Mouse (Mus musculus): ENCODE data around the gene Ifitm6. TPM values are rescaled to one million over a fixed set of nuclear protein-coding genes. Genes with fewer than 3 reads are reported as not detected.
"Not testable (repeated sequence)": the region's sequence is repeated elsewhere in the genome, so short reads cannot be mapped to it uniquely, and the experiment has no call there.

Ifitm6 gene
- polyA plus RNA-seq, 1 experiment, result 5.9 TPM

DNA sequence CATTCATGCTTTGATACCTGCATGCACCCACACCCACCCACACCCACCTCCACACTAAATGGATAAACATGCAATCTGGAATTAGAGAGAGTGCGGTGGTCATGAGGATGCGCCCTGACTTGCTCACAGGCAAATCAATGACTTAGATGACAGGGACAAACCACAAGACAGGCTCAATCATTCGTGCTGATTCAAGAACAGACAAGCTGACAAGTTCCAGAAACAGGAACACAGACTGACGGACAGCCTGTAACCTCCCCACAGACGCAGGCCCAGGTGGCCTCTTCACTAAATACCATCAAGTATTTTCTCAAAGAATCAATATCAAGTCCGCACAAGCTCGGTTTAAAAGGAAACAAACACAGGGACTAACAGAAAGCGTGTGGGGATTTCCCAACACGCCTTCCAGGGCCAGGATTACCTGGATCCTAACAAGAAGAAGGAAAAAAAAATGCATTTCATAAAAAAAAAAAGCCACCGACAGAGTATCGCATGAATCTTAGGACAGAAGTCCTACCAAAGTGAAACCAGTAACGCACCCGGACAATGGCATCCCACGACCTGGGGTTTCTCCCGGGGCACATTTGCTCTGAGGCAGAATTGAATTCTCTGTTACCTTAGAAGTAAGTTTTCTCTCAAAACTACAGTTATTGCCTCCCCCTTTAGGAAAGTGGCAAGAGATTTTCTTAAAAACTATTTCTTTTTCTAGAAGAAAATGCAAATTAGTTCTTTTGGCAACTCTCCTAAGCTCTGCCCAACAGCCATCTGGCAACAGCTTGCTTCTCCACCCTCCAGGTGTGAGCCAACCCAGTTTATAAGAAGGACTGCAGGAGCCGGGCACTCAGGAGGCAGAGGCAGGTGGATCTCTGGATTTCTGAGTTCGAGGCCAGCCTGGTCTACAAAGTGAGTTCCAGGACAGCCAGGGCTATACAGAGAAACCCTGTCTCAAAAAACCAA lies 30.3 kb downstream of the Ifitm6 start:
- H3K27ac ChIP-seq (ENCODE audit: control insufficient read depth, insufficient read depth, low read length), result no peak overlapping the region
- TF ChIP-seq POLR2A (IDR thresholded peaks at IDR 0.05; ENCODE audit: control insufficient read depth, extremely low read depth, insufficient read depth, low read length, poor library complexity), result no peak
- TF ChIP-seq CTCF (IDR thresholded peaks at IDR 0.05; ENCODE audit: borderline replicate concordance, control insufficient read depth, extremely low read depth, insufficient read depth, low read length, poor library complexity), result no peak
- no peaks in the 10 kb centered on the region for H3K27me3 ChIP-seq (ENCODE audit: control insufficient read depth, insufficient read depth, low read length)
- no peak overlapping the region for H3K4me3 ChIP-seq (ENCODE audit: control insufficient read depth, insufficient read depth, low read length)
- 33% methylated on average over 17 of the region's 17 CpGs for WGBS
- H3K4me1 ChIP-seq (replicated peaks; ENCODE audit: control insufficient read depth, insufficient read depth, low read length), result peaks cover 10% of the 10 kb centered on the region
- no peaks in the 10 kb centered on the region for H3K36me3 ChIP-seq (ENCODE audit: control insufficient read depth, insufficient read depth, low read length)
- DNase-seq, result no peak

DNA sequence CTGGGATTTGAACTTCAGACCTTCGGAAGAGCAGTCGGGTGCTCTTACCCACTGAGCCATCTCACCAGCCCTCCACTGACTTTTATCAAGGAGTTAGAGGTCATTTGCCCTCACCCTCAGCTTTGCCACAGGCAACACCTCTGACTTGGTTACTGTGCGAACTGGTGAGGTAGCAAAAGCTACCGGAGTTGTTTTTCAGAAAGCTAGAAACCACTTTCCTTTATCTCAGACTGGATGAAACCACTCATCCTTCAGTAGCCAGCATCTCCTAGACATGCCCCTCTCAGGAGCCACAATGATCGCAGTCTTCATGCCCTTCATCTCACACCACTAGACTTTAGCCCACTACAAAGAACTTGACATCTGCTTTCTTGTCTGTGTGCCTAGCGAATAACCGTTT lies 34.8 kb downstream of the Ifitm6 start:
- Histone ChIP-seq H3K27me3 (ENCODE audit: control insufficient read depth, insufficient read depth, low read length) (no peaks in the 10 kb centered on the region), H3K4me3 (ENCODE audit: control insufficient read depth, insufficient read depth, low read length) (no peak overlapping the region), H3K36me3 (ENCODE audit: control insufficient read depth, insufficient read depth, low read length) (no peaks in the 10 kb centered on the region), H3K27ac (ENCODE audit: control insufficient read depth, insufficient read depth, low read length) (no peak overlapping the region), H3K4me1 (replicated peaks; ENCODE audit: control insufficient read depth, insufficient read depth, low read length) (no peaks in the 10 kb centered on the region)
- DNase-seq, result no peak
- 20% methylated on average over 7 of the region's 7 CpGs for WGBS
- TF ChIP-seq POLR2A (IDR thresholded peaks at IDR 0.05; ENCODE audit: control insufficient read depth, extremely low read depth, insufficient read depth, low read length, poor library complexity) (no peak), CTCF (IDR thresholded peaks at IDR 0.05; ENCODE audit: borderline replicate concordance, control insufficient read depth, extremely low read depth, insufficient read depth, low read length, poor library complexity) (no peak)

DNA sequence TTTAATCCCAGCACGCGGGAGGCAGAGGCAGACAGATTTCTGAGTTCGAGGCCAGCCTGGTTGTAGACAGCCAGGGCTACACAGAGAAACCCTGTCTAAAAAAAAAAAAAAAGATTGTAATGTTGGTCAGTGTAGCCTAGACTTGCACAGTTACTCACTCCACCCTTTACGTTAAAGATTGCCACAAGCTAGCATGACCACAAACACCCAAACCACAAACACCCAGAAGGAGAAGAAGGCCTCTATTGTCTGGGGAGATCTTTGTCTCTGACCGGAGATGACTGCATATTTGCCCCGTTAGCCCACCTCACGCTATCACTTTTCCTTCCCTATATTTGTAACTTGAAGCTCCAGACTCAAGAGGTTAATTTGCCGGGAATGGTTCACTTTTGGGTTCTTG lies 36.0 kb downstream of the Ifitm6 start:
- H3K4me3 ChIP-seq (ENCODE audit: control insufficient read depth, insufficient read depth, low read length), result no peak overlapping the region
- no peaks in the 10 kb centered on the region for H3K36me3 ChIP-seq (ENCODE audit: control insufficient read depth, insufficient read depth, low read length)
- DNase-seq, result no peak
- no peak overlapping the region for H3K27ac ChIP-seq (ENCODE audit: control insufficient read depth, insufficient read depth, low read length)
- WGBS, result 29% methylated on average over 8 of the region's 8 CpGs
- H3K27me3 ChIP-seq (ENCODE audit: control insufficient read depth, insufficient read depth, low read length), result no peaks in the 10 kb centered on the region
- H3K4me1 ChIP-seq (replicated peaks; ENCODE audit: control insufficient read depth, insufficient read depth, low read length), result no peaks in the 10 kb centered on the region
- TF ChIP-seq CTCF (IDR thresholded peaks at IDR 0.05; ENCODE audit: borderline replicate concordance, control insufficient read depth, extremely low read depth, insufficient read depth, low read length, poor library complexity) (no peak), POLR2A (IDR thresholded peaks at IDR 0.05; ENCODE audit: control insufficient read depth, extremely low read depth, insufficient read depth, low read length, poor library complexity) (no peak)

DNA sequence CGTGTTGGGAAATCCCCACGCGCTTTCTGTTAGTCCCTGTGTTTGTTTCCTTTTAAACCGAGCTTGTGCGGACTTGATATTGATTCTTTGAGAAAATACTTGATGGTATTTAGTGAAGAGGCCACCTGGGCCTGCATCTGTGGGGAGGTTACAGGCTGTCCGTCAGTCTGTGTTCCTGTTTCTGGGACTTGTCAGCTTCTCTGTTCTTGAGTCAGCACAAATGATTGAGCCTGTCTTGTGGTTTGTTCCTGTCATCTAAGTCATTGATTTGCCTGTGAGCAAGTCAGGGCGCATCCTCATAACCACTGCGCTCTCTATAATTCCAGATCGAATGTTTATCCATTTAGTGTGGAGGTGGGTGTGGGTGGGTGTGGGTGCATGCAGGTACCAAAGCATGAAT lies 41.0 kb downstream of the Ifitm6 start:
- not testable (repeated sequence) for H3K4me3 ChIP-seq (ENCODE audit: control insufficient read depth, insufficient read depth, low read length); DNase-seq; H3K36me3 ChIP-seq (ENCODE audit: control insufficient read depth, insufficient read depth, low read length); H3K27ac ChIP-seq (ENCODE audit: control insufficient read depth, insufficient read depth, low read length); H3K27me3 ChIP-seq (ENCODE audit: control insufficient read depth, insufficient read depth, low read length); H3K4me1 ChIP-seq (replicated peaks; ENCODE audit: control insufficient read depth, insufficient read depth, low read length)
- 62% methylated on average over 9 of the region's 9 CpGs for WGBS

DNA sequence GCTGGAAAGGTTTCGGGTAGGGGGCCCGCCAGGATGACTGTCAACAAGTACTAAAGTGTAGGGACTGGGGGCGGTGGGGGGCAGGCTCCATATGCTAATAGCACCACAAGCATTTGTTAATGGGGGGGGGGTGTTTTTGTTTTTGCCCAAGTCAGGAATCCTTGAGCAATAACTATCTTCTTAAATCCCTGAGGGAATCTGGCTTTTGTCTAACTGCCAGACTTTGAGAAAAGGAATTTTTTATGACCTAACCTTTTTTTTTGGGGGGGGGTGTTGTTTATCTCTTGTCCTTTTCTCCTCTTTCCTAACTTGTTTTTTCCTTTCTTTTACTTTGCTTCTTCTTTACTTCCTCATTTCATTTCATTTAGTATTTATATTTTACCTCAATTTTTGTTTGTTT lies 42.3 kb downstream of the Ifitm6 start:
- H3K4me1 ChIP-seq (replicated peaks; ENCODE audit: control insufficient read depth, insufficient read depth, low read length), result no peaks in the 10 kb centered on the region
- DNase-seq, result no peak
- H3K27ac ChIP-seq (ENCODE audit: control insufficient read depth, insufficient read depth, low read length), result no peak overlapping the region
- no peak overlapping the region for H3K4me3 ChIP-seq (ENCODE audit: control insufficient read depth, insufficient read depth, low read length)
- TF ChIP-seq POLR2A (IDR thresholded peaks at IDR 0.05; ENCODE audit: control insufficient read depth, extremely low read depth, insufficient read depth, low read length, poor library complexity), result no peak
- TF ChIP-seq CTCF (IDR thresholded peaks at IDR 0.05; ENCODE audit: borderline replicate concordance, control insufficient read depth, extremely low read depth, insufficient read depth, low read length, poor library complexity), result no peak
- no peaks in the 10 kb centered on the region for H3K36me3 ChIP-seq (ENCODE audit: control insufficient read depth, insufficient read depth, low read length)
- WGBS, result 91% methylated on average over 3 of the region's 3 CpGs
- H3K27me3 ChIP-seq (ENCODE audit: control insufficient read depth, insufficient read depth, low read length), result no peaks in the 10 kb centered on the region

DNA sequence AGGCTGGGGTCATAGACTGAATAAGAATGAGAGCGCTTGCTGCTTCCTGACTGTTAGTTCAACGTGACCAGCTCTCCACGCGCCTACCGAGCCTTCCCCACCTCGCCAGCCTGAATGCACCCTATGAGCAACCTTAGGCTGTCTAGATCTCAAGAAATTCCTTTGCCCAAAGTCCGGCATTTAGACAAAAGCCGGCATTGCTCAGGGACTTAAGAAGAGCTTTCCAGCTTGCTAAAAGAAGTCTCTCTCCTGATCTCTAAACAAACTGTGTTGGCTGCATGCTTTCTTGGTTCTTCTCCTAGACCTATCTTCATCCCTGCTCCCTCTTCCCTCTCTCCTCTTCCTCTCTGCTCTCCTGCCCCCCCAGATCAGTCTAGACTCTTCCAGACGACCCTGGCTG lies 42.8 kb downstream of the Ifitm6 start:
- no peaks in the 10 kb centered on the region for H3K4me1 ChIP-seq (replicated peaks; ENCODE audit: control insufficient read depth, insufficient read depth, low read length)
- no peak for DNase-seq
- no peaks in the 10 kb centered on the region for H3K36me3 ChIP-seq (ENCODE audit: control insufficient read depth, insufficient read depth, low read length)
- no peak overlapping the region for H3K27ac ChIP-seq (ENCODE audit: control insufficient read depth, insufficient read depth, low read length)
- H3K27me3 ChIP-seq (ENCODE audit: control insufficient read depth, insufficient read depth, low read length), result no peaks in the 10 kb centered on the region
- WGBS, result 60% methylated on average over 9 of the region's 9 CpGs
- TF ChIP-seq CTCF (IDR thresholded peaks at IDR 0.05; ENCODE audit: borderline replicate concordance, control insufficient read depth, extremely low read depth, insufficient read depth, low read length, poor library complexity) (no peak), POLR2A (IDR thresholded peaks at IDR 0.05; ENCODE audit: control insufficient read depth, extremely low read depth, insufficient read depth, low read length, poor library complexity) (no peak)
- no peak overlapping the region for H3K4me3 ChIP-seq (ENCODE audit: control insufficient read depth, insufficient read depth, low read length)
